Mouse (Mus musculus): ENCODE results near the gene Slc17a9. TPM values are rescaled to one million over a fixed set of nuclear protein-coding genes. Genes with fewer than 3 reads are reported as not detected.

The Slc17a9 gene
- total RNA-seq, 4 experiments from 2014 or later, result 0.29 to 1.0 (median 0.71) TPM

GRCm38 (mm10) chr2:180754976-180755688 lies 30.1 kb downstream of the Slc17a9 start:
- no peak for DNase-seq (ENCODE audit: low spot score in 2 of 2)

GRCm38 (mm10) chr2:180755896-180756295 lies 30.8 kb downstream of the Slc17a9 start:
- DNase-seq (ENCODE audit: low spot score in 2 of 2), result no peak

- no peak for DNase-seq (ENCODE audit: low spot score in 2 of 2)
Measured at GRCm38 (mm10) chr2:180756786-180757185, 31.7 kb downstream of the Slc17a9 start.

DNA sequence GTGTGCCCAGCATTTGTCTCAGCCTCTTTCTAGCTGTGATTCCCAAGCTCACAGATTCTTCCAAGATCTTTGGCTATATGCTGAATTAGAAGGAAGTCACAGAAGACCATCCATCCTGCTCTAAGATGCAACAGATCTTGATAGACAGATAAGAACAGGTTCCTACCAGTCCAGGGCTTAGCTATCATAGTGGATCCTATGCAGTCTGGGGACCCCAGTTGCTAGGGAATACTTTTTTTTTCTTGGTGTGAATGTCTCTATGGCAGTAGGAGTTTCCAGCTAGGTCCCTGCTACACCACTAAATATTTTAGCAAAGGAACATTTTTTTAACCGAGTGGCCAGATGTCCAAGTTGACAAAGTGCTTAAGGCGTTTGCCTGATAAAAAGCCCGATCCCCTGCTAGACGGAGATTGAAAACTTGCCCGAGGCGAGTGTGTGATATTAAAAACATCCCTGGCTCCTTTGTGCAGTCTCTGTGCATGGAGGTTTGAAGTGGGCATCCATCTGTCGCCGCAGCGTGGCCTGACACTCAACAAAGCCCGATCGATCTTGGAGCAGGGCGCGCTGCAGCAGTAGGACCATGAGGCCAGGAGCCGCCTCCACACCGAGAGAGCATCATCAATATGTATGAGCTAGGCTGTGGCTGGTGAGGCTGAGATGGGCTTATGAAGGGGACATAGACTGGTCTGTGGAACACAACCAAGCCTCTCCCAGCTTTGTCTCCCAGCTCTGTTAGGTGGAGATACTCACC lies 33.6 kb downstream of the Slc17a9 start:
- no peak for DNase-seq (ENCODE audit: low spot score in 2 of 2)

GRCm38 (mm10) chr2:180764986-180765385 lies 39.9 kb downstream of the Slc17a9 start:
- no peak for DNase-seq (ENCODE audit: low spot score in 2 of 2)

DNA sequence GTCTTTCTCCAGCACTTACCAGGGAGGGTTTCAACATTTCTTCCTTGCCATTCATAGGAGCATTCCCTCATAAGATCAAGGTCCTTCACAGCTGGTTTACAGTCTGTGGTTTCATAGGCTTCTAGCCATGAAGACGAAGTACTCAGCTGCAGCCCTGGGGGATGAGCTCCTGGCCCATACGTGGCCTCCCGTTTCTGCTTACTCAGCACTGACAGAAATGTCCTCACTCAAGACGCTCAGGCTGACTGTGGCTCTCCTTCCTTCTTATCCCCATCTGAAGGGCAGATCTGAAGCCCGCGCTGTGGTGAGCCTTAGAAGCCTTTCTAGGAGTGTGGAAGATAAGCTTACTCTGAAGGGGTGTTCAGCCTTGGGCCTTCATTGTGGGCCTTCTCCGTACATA lies 40.6 kb downstream of the Slc17a9 start:
- DNase-seq (ENCODE audit: low spot score in 2 of 2), result no peak

GRCm38 (mm10) chr2:180775223-180775622 lies 50.2 kb downstream of the Slc17a9 start:
- DNase-seq (ENCODE audit: low spot score in 2 of 2), result no peak

GRCm38 (mm10) chr2:180775641-180776040 lies 50.6 kb downstream of the Slc17a9 start:
- no peak for DNase-seq (ENCODE audit: low spot score in 2 of 2)

DNA sequence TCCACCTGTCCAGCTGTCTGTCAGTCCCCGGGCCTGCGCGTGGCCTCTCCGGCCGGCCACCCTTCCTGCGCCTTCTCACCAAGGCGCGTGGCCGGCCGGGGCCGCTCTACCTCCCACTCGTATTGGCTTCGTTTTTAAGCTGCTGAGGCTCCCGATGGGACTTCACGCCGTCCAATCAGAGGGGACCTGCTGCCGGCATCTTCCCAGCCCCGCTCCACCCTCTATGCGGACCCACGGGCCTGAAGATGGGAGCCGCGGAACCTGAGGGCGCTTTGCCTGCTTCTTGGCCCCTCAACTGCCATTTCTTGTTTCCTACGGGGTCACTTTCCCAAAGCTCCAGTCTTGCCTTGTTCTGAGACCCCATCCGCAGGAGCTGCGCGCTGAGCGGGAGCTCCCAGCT lies 51.7 kb downstream of the Slc17a9 start, which contains the start of gene Bhlhe23:
TSS of gene Bhlhe23 (minus strand) at position 108 of the 400 bp plus-strand sequence.
- no peak for DNase-seq (ENCODE audit: low spot score in 2 of 2)

DNA sequence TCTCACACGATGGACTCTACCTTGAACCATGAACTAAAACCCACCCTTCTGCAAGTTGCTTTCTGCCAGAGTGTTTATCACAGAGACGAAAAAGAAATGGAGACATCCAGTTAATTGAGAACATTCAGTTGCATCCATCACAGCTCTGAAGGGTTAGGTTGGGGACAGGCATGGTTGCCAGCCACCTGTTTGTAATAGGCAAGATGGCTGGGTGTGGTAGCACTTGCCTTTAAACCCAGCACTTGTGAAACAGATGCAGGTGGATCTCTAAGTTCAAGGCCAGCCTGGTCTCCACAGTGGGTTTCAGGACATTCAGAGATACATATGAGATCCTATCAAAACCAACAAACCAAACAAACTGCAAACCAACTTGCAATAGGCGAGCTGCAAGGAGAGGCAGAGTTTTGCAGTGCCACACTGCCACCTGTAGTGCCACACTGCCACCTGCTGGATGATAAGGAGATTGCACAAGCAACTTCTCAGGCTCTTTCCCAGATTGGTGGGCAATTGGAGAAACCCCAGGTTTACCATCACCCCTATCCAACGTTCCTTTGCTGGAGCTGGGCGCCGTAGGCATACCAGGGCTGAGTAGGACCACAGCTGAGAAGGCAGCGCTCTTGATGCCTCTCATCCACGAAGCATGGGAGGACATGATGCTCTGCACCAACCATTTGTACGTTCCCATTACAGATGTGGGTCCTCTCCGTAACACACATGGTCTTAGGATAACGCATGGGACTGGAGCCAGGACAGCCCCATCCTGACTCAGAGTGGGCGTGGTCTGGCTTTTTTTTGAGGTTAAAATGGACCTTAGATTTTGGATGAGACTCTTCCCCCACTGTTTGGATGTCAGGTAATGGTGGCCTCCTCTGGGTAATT lies 54.4 kb downstream of the Slc17a9 start:
- peak; percentile 28 to 53 for DNase-seq (ENCODE audit: low spot score in 2 of 2)

DNA sequence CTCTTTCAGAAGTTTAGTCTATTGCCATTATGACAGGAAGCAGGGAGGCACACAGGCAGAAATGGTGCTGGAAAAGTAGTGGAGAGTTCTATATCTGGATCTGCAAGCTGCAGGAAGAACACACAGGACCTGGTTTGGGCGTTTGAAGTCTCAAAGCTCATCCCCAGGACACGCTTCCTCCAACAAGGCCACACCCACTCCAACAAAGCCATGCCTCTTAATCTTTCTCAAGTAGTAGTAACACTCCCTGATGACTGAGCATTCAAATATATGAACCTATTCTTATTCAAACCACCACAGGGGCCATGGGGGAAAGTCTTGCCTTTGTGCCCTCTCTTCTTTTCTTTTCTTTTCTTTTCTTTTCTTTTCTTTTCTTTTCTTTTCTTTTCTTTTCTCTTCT lies 55.2 kb downstream of the Slc17a9 start:
- DNase-seq (ENCODE audit: low spot score in 2 of 2), result no peak

DNA sequence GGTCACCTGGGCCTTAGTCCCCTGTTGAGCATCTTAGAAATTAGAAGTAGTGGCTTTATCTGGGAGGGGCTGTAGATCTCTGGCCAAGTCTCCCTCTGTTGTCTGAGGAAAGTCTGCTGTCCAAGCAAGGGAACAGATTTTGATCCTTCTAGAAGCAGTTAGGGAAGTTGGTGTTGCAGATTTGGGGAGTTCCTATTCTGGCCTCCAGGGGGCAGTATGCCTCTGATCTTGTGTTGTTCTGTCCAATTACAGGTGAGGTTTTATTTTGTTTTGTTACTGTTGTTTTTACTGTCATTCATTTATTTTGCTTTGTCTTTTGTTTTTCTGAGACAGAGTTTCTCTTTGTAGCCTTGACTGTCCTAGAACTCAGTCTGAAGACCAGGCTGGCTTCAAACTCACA lies 61.7 kb downstream of the Slc17a9 start:
- peak in 1 of 2 experiments; percentile 44 for DNase-seq (ENCODE audit: low spot score in 2 of 2)

- no peak for DNase-seq (ENCODE audit: low spot score in 2 of 2)
Measured at GRCm38 (mm10) chr2:180787566-180788232, 62.6 kb downstream of the Slc17a9 start.

DNA sequence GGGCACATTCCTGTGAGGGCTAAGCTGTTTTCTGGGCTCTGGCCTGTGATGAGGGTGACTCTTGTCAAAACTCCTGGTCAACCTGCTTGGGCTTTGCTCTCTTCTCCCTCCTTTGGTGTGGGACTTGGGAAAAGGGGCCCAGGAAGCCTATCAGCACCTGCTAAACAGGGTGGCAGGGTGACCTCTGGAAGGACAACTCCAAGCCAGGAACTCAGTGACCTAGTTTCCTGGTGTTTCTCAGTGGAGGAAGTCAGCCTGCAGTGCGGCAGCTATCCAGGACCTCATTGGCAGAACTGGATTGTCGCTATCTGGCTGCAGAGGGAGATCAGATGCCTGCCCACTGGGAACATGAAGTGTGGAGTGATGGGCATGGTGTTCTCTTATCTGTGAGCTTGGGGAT lies 63.3 kb downstream of the Slc17a9 start:
- DNase-seq (ENCODE audit: low spot score in 2 of 2), result no peak

GRCm38 (mm10) chr2:180788843-180789242 lies 63.8 kb downstream of the Slc17a9 start:
- DNase-seq (ENCODE audit: low spot score in 2 of 2), result no peak

DNA sequence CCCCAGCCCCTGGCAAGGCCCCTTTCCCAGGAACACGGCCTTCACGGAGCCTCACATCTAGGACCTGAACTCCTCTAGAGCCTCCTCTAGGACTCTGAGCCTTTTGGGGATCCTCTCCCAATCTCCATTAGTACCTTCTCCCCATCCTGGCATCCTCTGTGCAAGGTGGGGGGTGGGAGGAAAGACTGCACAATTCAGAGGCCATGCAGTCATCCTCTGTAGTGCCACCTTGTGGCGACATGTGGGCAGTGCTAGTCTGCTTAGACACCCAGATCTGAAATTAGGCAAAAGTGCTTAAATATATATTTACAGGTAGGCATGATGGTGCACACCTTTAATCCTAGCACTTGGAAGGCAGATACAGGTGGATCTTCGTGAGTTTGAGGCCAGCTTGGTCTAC lies 66.6 kb downstream of the Slc17a9 start:
- peak in 1 of 2 experiments; percentile 64 for DNase-seq (ENCODE audit: low spot score in 2 of 2)

Other genes with a start within 250 kb of the Slc17a9 start
- 1 to 10 TPM; 3.1 to 4.7 (median 4.3) TPM for gene Ntsr1, start 225.3 kb upstream of the Slc17a9 start, total RNA-seq (2022)
- gene Mrgbp, start 144.0 kb upstream of the Slc17a9 start, total RNA-seq (2022), result 10 to 100 TPM; 20.9 to 26.4 (median 22.7) TPM
- 10 to 100 TPM; 31.4 to 40.8 (median 36.4) TPM for gene Ogfr, start 136.0 kb upstream of the Slc17a9 start, total RNA-seq (2022)
- gene Col9a3, start 127.5 kb upstream of the Slc17a9 start, total RNA-seq (2022), result 10 to 100 TPM in 2 of 4 experiments, 1 to 10 TPM in 2; 7.5 to 11.2 (median 9.4) TPM
- gene Tcfl5, start 82.6 kb upstream of the Slc17a9 start, total RNA-seq (2022), result under 1 TPM; 0.20 to 0.45 (median 0.28) TPM
- 10 to 100 TPM; 55.2 to 63.2 (median 60.2) TPM for gene Dido1, start 15.3 kb upstream of the Slc17a9 start, total RNA-seq (2022)
- 10 to 100 TPM; 57.7 to 66.1 (median 60.0) TPM for gene Gid8, start 15.1 kb upstream of the Slc17a9 start, total RNA-seq (2022)
- gene Bhlhe23, start 51.6 kb downstream of the Slc17a9 start, total RNA-seq (2022), result not detected
- gene Ythdf1, start 195.7 kb downstream of the Slc17a9 start, total RNA-seq (2022), result 10 to 100 TPM; 53.7 to 57.3 (median 55.3) TPM
- gene Birc7, start 203.8 kb downstream of the Slc17a9 start, total RNA-seq (2022), result under 1 TPM in 3 of 4 experiments, not detected in 1; 0.27 to 0.48 (median 0.31) TPM
- gene Nkain4, start 229.4 kb downstream of the Slc17a9 start, total RNA-seq (2022), result 10 to 100 TPM; 51.3 to 66.2 (median 57.5) TPM
- 100 to 1,000 TPM; 136 to 140 (median 137) TPM for gene Arfgap1, start 242.0 kb downstream of the Slc17a9 start, total RNA-seq (2022)